ENCODE assay signal across 18 mouse cellular contexts in the genomic region with DNA sequence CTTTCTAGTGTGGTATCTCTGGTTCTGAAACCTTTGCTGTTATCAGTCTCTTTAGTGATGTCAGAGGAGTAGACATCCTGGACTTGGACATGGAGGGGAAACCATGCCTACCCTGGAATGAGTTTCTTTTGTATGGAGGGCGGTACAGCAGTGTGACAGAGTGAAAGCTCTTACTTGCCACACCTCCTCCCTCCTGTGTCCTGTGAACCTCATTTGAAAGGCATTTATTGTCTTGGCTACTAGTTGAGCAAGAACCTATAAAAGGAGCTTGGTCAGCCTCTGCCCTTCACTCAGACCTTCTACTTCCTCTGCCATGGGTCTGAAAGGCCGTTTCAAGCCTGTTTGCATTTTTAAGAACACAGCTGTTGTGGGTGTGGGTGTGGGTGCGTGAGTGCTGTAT.
DNase-seq lines count a peak whose midpoint lies in the region; ATAC-seq and TF ChIP-seq lines count a peak whose summit lies in the region.
"Had no signal": no experiment of that assay in that cellular context is flagged by ENCODE, and none has a peak within 500 bp of the region (broad histone marks: within the 10 kb centered on the region; RNA-seq: fewer than 3 reads in every experiment).

No protein-coding gene starts in this region.

- TF ChIP-seq CTCF in lung, postnatal 0 days (IDR thresholded peaks at IDR 0.05): no peak

- DNase-seq in lung, postnatal 0 days (ENCODE audit: low spot score): peak; percentile 62
- no peak for DNase-seq in lung, postnatal 25 days (ENCODE audit: low spot score)
- no peak for DNase-seq in layer of hippocampus, postnatal 14 days (ENCODE audit: low spot score in 2 of 2)
- no peak for DNase-seq in layer of hippocampus, postnatal 10 days (ENCODE audit: low spot score in 2 of 2)
- DNase-seq: adrenal gland, postnatal 36 days; cerebellum, postnatal 36 days; layer of hippocampus, adult 9-11 months; lung, postnatal 10 days; right cerebral cortex, postnatal 4 days had no signal

- 78% methylated on average over 3 of the region's 3 CpGs for WGBS in lung, postnatal 0 days
- WGBS in liver, embryonic 12.5 days (ENCODE audit: insufficient replicate concordance): 64% methylated on average over 3 of the region's 3 CpGs
- 54% methylated on average over 3 of the region's 3 CpGs for WGBS in stomach, embryonic 16.5 days

- H3K4me3 ChIP-seq in erythroblast, embryonic 14.5 days (replicated peaks): peak overlapping the region; percentile 25
- no peak overlapping the region for H3K4me3 ChIP-seq in lung, postnatal 0 days (ENCODE audit: low read depth, low read length)
- no peak overlapping the region for H3K4me3 ChIP-seq in liver, embryonic 12.5 days
- no peak overlapping the region for H3K4me3 ChIP-seq in stomach, embryonic 16.5 days (replicated peaks; ENCODE audit: low read length)
- H3K4me3 ChIP-seq: limb, embryonic 12.5 days; midbrain, embryonic 15.5 days; neural tube, embryonic 12.5 days had no signal

- H3K9ac ChIP-seq in lung, postnatal 0 days (replicated peaks; ENCODE audit: low read depth): no peak overlapping the region
- peak overlapping the region; percentile 12 for H3K9ac ChIP-seq in liver, embryonic 12.5 days
- no peak overlapping the region for H3K9ac ChIP-seq in stomach, embryonic 16.5 days (ENCODE audit: low read length)
- H3K9ac ChIP-seq: limb, embryonic 12.5 days; midbrain, embryonic 15.5 days; neural tube, embryonic 12.5 days had no signal

- TF ChIP-seq EP300 in lung, postnatal 0 days (IDR thresholded peaks at IDR 0.05): no peak

- H3K4me2 ChIP-seq in lung, postnatal 0 days (replicated peaks; ENCODE audit: low read depth, low read length): no peak overlapping the region
- H3K4me2 ChIP-seq in liver, embryonic 12.5 days: peak overlapping the region; percentile 62
- no peak overlapping the region for H3K4me2 ChIP-seq in stomach, embryonic 16.5 days (ENCODE audit: low read depth, low read length)
- H3K4me2 ChIP-seq: limb, embryonic 12.5 days; midbrain, embryonic 15.5 days; neural tube, embryonic 12.5 days had no signal

- no peaks in the 10 kb centered on the region for H3K27me3 ChIP-seq in erythroblast, embryonic 14.5 days (ENCODE audit: control insufficient read depth)
- H3K27me3 ChIP-seq in lung, postnatal 0 days (replicated peaks; ENCODE audit: insufficient read depth, low read length): no peaks in the 10 kb centered on the region
- H3K27me3 ChIP-seq in liver, embryonic 12.5 days (replicated peaks): no peaks in the 10 kb centered on the region
- H3K27me3 ChIP-seq in stomach, embryonic 16.5 days (ENCODE audit: control insufficient read depth, insufficient read depth, low read length): no peaks in the 10 kb centered on the region
- H3K27me3 ChIP-seq: limb, embryonic 12.5 days; midbrain, embryonic 15.5 days; neural tube, embryonic 12.5 days had no signal

- H3K9me3 ChIP-seq in erythroblast, embryonic 14.5 days (ENCODE audit: control insufficient read depth, low read length): no peaks in the 10 kb centered on the region
- no peaks in the 10 kb centered on the region for H3K9me3 ChIP-seq in lung, postnatal 0 days (ENCODE audit: low read length)
- no peaks in the 10 kb centered on the region for H3K9me3 ChIP-seq in liver, embryonic 12.5 days (replicated peaks)
- H3K9me3 ChIP-seq in stomach, embryonic 16.5 days (replicated peaks; ENCODE audit: control insufficient read depth, low read length): no peaks in the 10 kb centered on the region
- H3K9me3 ChIP-seq: limb, embryonic 12.5 days; midbrain, embryonic 15.5 days; neural tube, embryonic 12.5 days had no signal

- H3K27ac ChIP-seq in lung, postnatal 0 days (ENCODE audit: low read length): no peak overlapping the region
- peak overlapping the region; percentile 91 for H3K27ac ChIP-seq in liver, embryonic 12.5 days
- H3K27ac ChIP-seq in stomach, embryonic 16.5 days (ENCODE audit: low read length): peak overlapping the region; percentile 30
- H3K27ac ChIP-seq: limb, embryonic 12.5 days; midbrain, embryonic 15.5 days; neural tube, embryonic 12.5 days had no signal

- peaks cover 90% of the 10 kb centered on the region for H3K4me1 ChIP-seq in erythroblast, embryonic 14.5 days (ENCODE audit: control insufficient read depth)
- no peaks in the 10 kb centered on the region for H3K4me1 ChIP-seq in lung, postnatal 0 days (ENCODE audit: insufficient read depth, low read depth, low read length)
- peaks cover 82% of the 10 kb centered on the region for H3K4me1 ChIP-seq in liver, embryonic 12.5 days
- peaks cover 20% of the 10 kb centered on the region for H3K4me1 ChIP-seq in stomach, embryonic 16.5 days (ENCODE audit: control insufficient read depth, insufficient read depth, low read length)
- H3K4me1 ChIP-seq: neural tube, embryonic 12.5 days had no signal

- ATAC-seq in erythroblast, adult 5-6 weeks (replicated peaks; ENCODE audit: low FRiP score, poor library complexity, severe bottlenecking): no peak
- ATAC-seq in lung, postnatal 0 days: peak; percentile 30; the same call in 1 of the 2 replicates
- no peak; the same call in 1 of the 2 replicates for ATAC-seq in liver, embryonic 12.5 days
- ATAC-seq in stomach, embryonic 16.5 days (ENCODE audit: insufficient read depth, low FRiP score): peak; percentile 45; the same call in 1 of the 2 replicates
- ATAC-seq: forebrain, embryonic 14.5 days; hindbrain, embryonic 16.5 days; midbrain, embryonic 15.5 days had no signal

- H3K36me3 ChIP-seq in erythroblast, embryonic 14.5 days (ENCODE audit: control insufficient read depth): peaks cover 17% of the 10 kb centered on the region
- no peaks in the 10 kb centered on the region for H3K36me3 ChIP-seq in lung, postnatal 0 days (ENCODE audit: insufficient read depth, low read length)
- H3K36me3 ChIP-seq in liver, embryonic 12.5 days: no peaks in the 10 kb centered on the region
- no peaks in the 10 kb centered on the region for H3K36me3 ChIP-seq in stomach, embryonic 16.5 days (ENCODE audit: control insufficient read depth, insufficient read depth, low read length)
- H3K36me3 ChIP-seq: midbrain, embryonic 15.5 days; neural tube, embryonic 12.5 days had no signal

Comparison
In these comparisons a context has a peak if more than half of its experiments do, and no peak if none do; other contexts are left out.
1. ATAC-seq: peak in lung, postnatal 0 days (single experiment) and stomach, embryonic 16.5 days (single experiment); none in erythroblast, adult 5-6 weeks (single experiment) and liver, embryonic 12.5 days (single experiment).